Mouse (Mus musculus) spleen, adult 2 months (tissue): Measurements from ENCODE around the gene Errfi1. TPM values are rescaled to one million over a fixed set of nuclear protein-coding genes. Genes with fewer than 3 reads are reported as not detected.

Experiments used
- DNase-seq, 2 experiments: peaks; one replicate each; pipeline versions ENCODE4 v3.0.0 to v3.0.0-alpha.2; 2012 to 2021; ENCODE audit warnings: low spot score in 2 of 2, low read depth in 1 of 2
- H3K27ac ChIP-seq: fragments of 200-500 bp; 2 replicates; pipeline ENCODE4 v1.5.1; 2012; ENCODE audit warnings: low read length, inconsistent platforms; ENCODE audit not compliant: insufficient read depth
- H3K27me3 ChIP-seq: fragments of 200-500 bp; 2 replicates; pipeline ENCODE4 v1.6.1; 2012; ENCODE audit warnings: mild to moderate bottlenecking, moderate library complexity, low read length, inconsistent platforms; ENCODE audit not compliant: control insufficient read depth, insufficient read depth
- H3K36me3 ChIP-seq: fragments of 200-500 bp; 2 replicates; pipeline ENCODE4 v1.6.1; 2012; ENCODE audit warnings: mild to moderate bottlenecking, low read length, inconsistent platforms; ENCODE audit not compliant: control insufficient read depth, insufficient read depth
- H3K4me1 ChIP-seq: fragments of 200-500 bp; 2 replicates; pipeline ENCODE4 v1.6.1; 2011; ENCODE audit warnings: inconsistent platforms; ENCODE audit not compliant: control insufficient read depth, insufficient read depth, insufficient read length
- H3K4me3 ChIP-seq: fragments of 200-500 bp; 2 replicates; pipeline ENCODE4 v1.5.1; 2011; ENCODE audit warnings: mild to moderate bottlenecking, inconsistent platforms; ENCODE audit not compliant: insufficient read depth, insufficient read length; ENCODE audit errors: extremely low read depth
- CTCF ChIP-seq: fragments of 200-500 bp; IDR thresholded peaks from 2 replicates; pipeline ENCODE4 v1.5.1; 2011; ENCODE audit warnings: mild to moderate bottlenecking, inconsistent platforms; ENCODE audit not compliant: insufficient read depth, insufficient read length, insufficient replicate concordance; ENCODE audit errors: extremely low read depth
- POLR2A ChIP-seq: fragments of 200-500 bp; IDR thresholded peaks from 2 replicates; pipeline ENCODE4 v1.6.1; 2011; ENCODE audit warnings: low read depth, low read length, inconsistent platforms
- WGBS: fragments of 180-500 bp; shearing (Covaris S2); methylation state at CpG from one replicate; pipeline ENCODE4 v1.1.7; 2018; 5-methylcytosine and 5-hydroxymethylcytosine counted together
- polyA plus RNA-seq: library from polyadenylated mRNA; depleted of rRNA; stranded (reverse); fragments of >200 nt; gene quantifications from 2 replicates; pipeline ENCODE4 v1.2.3, GENCODE M21; 2012

Errfi1 gene
- polyA plus RNA-seq, 1 experiment, result 15.3 TPM

DNA sequence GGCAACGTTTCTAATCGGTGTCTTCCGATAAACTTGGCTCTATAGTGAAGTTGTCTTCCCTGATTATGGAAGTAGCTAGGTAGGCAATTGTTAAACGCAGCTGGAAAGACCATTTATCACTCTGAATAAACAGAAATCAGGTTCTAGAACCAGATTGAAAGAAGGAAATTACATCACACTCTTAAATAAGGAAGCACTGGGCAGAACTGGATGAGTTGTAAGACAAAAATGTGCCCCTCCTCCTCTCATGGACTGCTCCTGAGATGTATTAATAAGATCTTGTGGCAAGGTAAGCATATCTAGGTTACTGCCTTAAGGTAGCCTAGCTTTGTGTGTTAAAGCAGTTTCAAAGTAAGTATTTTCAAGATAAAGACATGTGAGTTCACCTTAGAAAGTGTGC is 6.8 kb downstream of the Errfi1 start:
- no peak overlapping the region for H3K27ac ChIP-seq
- H3K27me3 ChIP-seq, result no peaks in the 10 kb centered on the region
- 45% methylated on average over 4 of the region's 4 CpGs for WGBS
- no peak for DNase-seq
- no peak for TF ChIP-seq POLR2A
- TF ChIP-seq CTCF, result no peak
- H3K36me3 ChIP-seq, result no peaks in the 10 kb centered on the region
- H3K4me1 ChIP-seq, result peaks cover 2% of the 10 kb centered on the region; the same call in 1 of the 2 replicates
- H3K4me3 ChIP-seq, result no peak overlapping the region; the same call in 1 of the 2 replicates

- 93% methylated on average over 2 of the region's 2 CpGs for WGBS
- no peak for TF ChIP-seq POLR2A
- TF ChIP-seq CTCF, result no peak
- Histone ChIP-seq H3K4me3 (no peak overlapping the region), H3K36me3 (no peaks in the 10 kb centered on the region), H3K4me1 (0 out of 2 replicates have a peak, but pooled peaks cover 2% of the 10 kb centered on the region), H3K27ac (no peak overlapping the region), H3K27me3 (no peaks in the 10 kb centered on the region)
- no peak for DNase-seq
Observed at GRCm38 (mm10) chr4:150861161-150861560, 7.4 kb downstream of the Errfi1 start.

DNA sequence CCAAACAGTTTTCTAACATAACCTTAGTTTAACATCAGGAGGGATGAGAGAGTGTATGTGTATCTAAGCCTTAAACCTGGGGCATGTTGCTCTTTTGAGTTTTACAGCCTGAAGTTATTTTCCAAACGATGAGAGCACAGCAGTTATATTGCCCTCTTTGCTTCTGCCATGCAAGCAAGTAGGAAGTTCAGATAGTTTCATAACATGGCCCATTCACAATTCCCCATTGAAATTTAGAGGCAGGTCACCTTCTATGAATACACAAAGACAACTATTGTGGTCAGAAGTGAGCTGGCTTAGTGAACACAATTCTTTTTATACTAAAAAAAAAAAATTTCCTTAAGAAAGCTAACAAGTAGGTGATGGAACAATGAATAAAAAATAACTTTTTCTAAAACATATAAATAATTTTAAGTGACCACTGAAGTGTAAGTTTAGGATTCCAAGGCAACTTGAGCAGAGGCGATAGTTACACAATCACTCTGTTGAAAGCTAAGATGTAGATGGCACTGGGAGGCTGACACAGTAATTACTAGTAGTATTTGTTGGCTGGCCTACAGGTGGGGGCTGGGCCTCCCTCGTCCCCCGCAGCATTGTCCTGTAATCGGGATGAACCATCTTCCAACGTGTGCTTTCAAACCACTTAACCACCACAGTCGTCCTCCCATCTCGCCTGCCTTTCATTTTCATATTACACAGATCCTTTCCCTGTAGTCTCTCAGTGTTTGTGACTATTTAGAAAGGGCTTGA is 9.1 kb downstream of the Errfi1 start:
- H3K27ac ChIP-seq, result no peak overlapping the region
- H3K4me3 ChIP-seq, result no peak overlapping the region
- TF ChIP-seq CTCF (no peak), POLR2A (no peak)
- peaks cover 3% of the 10 kb centered on the region; the same call in 1 of the 2 replicates for H3K36me3 ChIP-seq
- 74% methylated on average over 8 of the region's 8 CpGs for WGBS
- no peaks in the 10 kb centered on the region for H3K27me3 ChIP-seq
- 0 out of 2 replicates have a peak, but pooled peaks cover 2% of the 10 kb centered on the region for H3K4me1 ChIP-seq
- no peak for DNase-seq

- no peak for DNase-seq
- TF ChIP-seq POLR2A (no peak), CTCF (no peak)
- Histone ChIP-seq H3K4me3 (no peak overlapping the region), H3K36me3 (peaks cover 3% of the 10 kb centered on the region; the same call in 1 of the 2 replicates), H3K27ac (no peak overlapping the region), H3K27me3 (no peaks in the 10 kb centered on the region), H3K4me1 (no peaks in the 10 kb centered on the region)
Observed at GRCm38 (mm10) chr4:150865371-150865770, 11.7 kb downstream of the Errfi1 start.

- DNase-seq, result no peak
- WGBS, result 89% methylated on average over 11 of the region's 11 CpGs
- H3K36me3 ChIP-seq, result peaks cover 3% of the 10 kb centered on the region; the same call in 1 of the 2 replicates
Observed at GRCm38 (mm10) chr4:150866069-150866468, 12.3 kb downstream of the Errfi1 start.

GRCm38 (mm10) chr4:150866494-150866893 is 12.8 kb downstream of the Errfi1 start:
- Histone ChIP-seq H3K4me3 (no peak overlapping the region), H3K36me3 (peaks cover 3% of the 10 kb centered on the region; the same call in 1 of the 2 replicates)
- WGBS, result 97% methylated on average over 10 of the region's 12 CpGs

More at GRCm38 (mm10) chr4:150866069-150866468, 12.3 kb downstream of the Errfi1 start:
- H3K27ac ChIP-seq, result no peak overlapping the region
- TF ChIP-seq CTCF, result no peak
- TF ChIP-seq POLR2A, result no peak
- no peaks in the 10 kb centered on the region for H3K27me3 ChIP-seq
- no peaks in the 10 kb centered on the region for H3K4me1 ChIP-seq
- no peak overlapping the region for H3K4me3 ChIP-seq

DNA sequence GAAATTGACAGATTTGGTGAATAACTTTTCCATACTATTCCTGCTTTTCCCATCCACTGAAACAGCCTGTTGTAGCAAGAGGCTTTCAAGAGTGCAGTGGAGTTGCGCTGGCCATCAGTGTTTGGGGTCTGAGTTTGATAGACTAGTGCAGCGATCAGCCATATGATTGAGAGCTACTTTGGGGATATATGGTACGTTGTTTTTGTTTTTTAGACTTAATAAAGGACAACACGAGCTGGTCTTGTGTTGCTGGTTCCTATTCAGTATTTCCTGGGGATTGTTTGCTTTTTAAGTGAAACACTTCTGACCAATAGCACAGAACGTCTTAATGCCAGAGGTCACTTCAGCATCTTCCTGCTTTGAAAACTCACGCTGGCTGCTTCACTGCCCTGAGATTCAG is 14.4 kb downstream of the Errfi1 start:
- 86% methylated on average over 6 of the region's 6 CpGs for WGBS
- TF ChIP-seq CTCF (no peak), POLR2A (no peak)
- no peaks in the 10 kb centered on the region for H3K27me3 ChIP-seq
- H3K36me3 ChIP-seq, result peaks cover 3% of the 10 kb centered on the region; the same call in 1 of the 2 replicates
- no peak for DNase-seq
- no peaks in the 10 kb centered on the region for H3K4me1 ChIP-seq
- no peak overlapping the region for H3K27ac ChIP-seq
- H3K4me3 ChIP-seq, result no peak overlapping the region

More at GRCm38 (mm10) chr4:150866494-150866893, 12.8 kb downstream of the Errfi1 start:
- Histone ChIP-seq H3K4me1 (no peaks in the 10 kb centered on the region), H3K27me3 (no peaks in the 10 kb centered on the region), H3K27ac (no peak overlapping the region)
- DNase-seq, result no peak
- no peak for TF ChIP-seq POLR2A
- no peak for TF ChIP-seq CTCF
